Comparison of ENCODE assay signal across 8 mouse cellular contexts in the genomic region with DNA sequence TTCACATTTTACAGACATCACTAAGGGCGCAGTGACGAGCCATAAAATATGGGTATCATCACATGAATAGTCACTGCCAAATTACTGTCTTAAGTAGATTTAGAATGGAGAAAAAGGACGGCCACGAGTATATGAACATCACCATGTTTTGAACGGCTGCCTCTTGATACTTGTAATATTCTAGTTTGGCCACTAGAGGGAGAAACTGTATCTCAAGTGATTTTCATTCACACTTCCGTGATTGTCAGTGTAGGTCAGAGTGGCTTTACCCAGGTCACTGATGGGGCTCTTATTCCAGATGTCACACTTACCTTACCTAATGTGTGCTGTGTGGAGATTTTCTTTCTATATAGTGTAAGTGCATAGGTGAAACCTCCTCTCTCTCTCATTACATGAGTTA. TPM values are rescaled to one million over a fixed set of nuclear protein-coding genes. Genes with fewer than 3 reads are reported as not detected.
DNase-seq lines count a peak whose midpoint lies in the region; ATAC-seq and TF ChIP-seq lines count a peak whose summit lies in the region.

No protein-coding gene starts in this region.

- 5% methylated on average over 6 of the region's 6 CpGs for WGBS in kidney, embryonic 16.5 days
- 5% methylated on average over 6 of the region's 6 CpGs for whole genome bisulfite sequencing in intestine, embryonic 15.5 days

- TF ChIP-seq CTCF in CH12.LX (conservative IDR thresholded peaks at IDR 0.05 in 1 of 2, IDR thresholded peaks at IDR 0.05 in 1 of 2; ENCODE audit: low read depth in 2 of 2, low read length in 2 of 2): peak; percentile 74

- peak; percentile 66 for TF ChIP-seq RAD21 in CH12.LX (IDR thresholded peaks at IDR 0.05; ENCODE audit: low read depth, low read length)

- ATAC-seq in kidney, embryonic 16.5 days (ENCODE audit: low FRiP score, low TSS enrichment): no peak
- no peak for ATAC-seq in intestine, embryonic 15.5 days
- ATAC-seq in erythroid progenitor cell, adult 5-6 weeks (replicated peaks; ENCODE audit: low FRiP score, poor library complexity, severe bottlenecking): no peak

- TF ChIP-seq POLR2A in CH12.LX (IDR thresholded peaks at IDR 0.05; ENCODE audit: low read depth, low read length): no peak

- no peak for TF ChIP-seq EP300 in CH12.LX (IDR thresholded peaks at IDR 0.05; ENCODE audit: low read length)

- H3K4me2 ChIP-seq in kidney, embryonic 16.5 days (replicated peaks; ENCODE audit: low read depth, low read length): no peak overlapping the region
- no peak overlapping the region for H3K4me2 ChIP-seq in CH12.LX (ENCODE audit: insufficient read depth, low read depth, poor library complexity, severe bottlenecking)
- no peak overlapping the region for H3K4me2 ChIP-seq in intestine, embryonic 15.5 days (replicated peaks)

- no peaks in the 10 kb centered on the region for H3K9me3 ChIP-seq in kidney, embryonic 16.5 days (ENCODE audit: low read length)
- no peaks in the 10 kb centered on the region for H3K9me3 ChIP-seq in CH12.LX (replicated peaks; ENCODE audit: low read length)
- H3K9me3 ChIP-seq in intestine, embryonic 15.5 days: no peaks in the 10 kb centered on the region

- H3K27me3 ChIP-seq in kidney, embryonic 16.5 days (ENCODE audit: insufficient read depth, low read length): no peaks in the 10 kb centered on the region
- H3K27me3 ChIP-seq in CH12.LX (replicated peaks): no peaks in the 10 kb centered on the region
- H3K27me3 ChIP-seq in intestine, embryonic 15.5 days (replicated peaks): no peaks in the 10 kb centered on the region

- no peaks in the 10 kb centered on the region for H3K36me3 ChIP-seq in kidney, embryonic 16.5 days (ENCODE audit: insufficient read depth, low read length)
- no peaks in the 10 kb centered on the region for H3K36me3 ChIP-seq in CH12.LX (replicated peaks in 1 of 2; ENCODE audit: control insufficient read depth in 1 of 2, insufficient read depth in 1 of 2, low read length in 1 of 2)
- no peaks in the 10 kb centered on the region for H3K36me3 ChIP-seq in intestine, embryonic 15.5 days

- no peak overlapping the region for H3K4me3 ChIP-seq in kidney, embryonic 16.5 days (ENCODE audit: low read length)
- no peak overlapping the region for H3K4me3 ChIP-seq in CH12.LX (replicated peaks in 1 of 3; ENCODE audit: low read depth in 2 of 3, low read length in 2 of 3, poor library complexity in 1 of 3)
- H3K4me3 ChIP-seq in intestine, embryonic 15.5 days (replicated peaks): no peak overlapping the region

- H3K4me1 ChIP-seq in kidney, embryonic 16.5 days (ENCODE audit: insufficient read depth, low read length): 0 out of 2 replicates have a peak, but pooled peaks cover 3% of the 10 kb centered on the region
- peaks cover 29 to 52% of the 10 kb centered on the region in 2 experiments for H3K4me1 ChIP-seq in CH12.LX (ENCODE audit: control insufficient read depth in 1 of 2, insufficient read depth in 2 of 2)
- 0 out of 2 replicates have a peak, but pooled peaks cover 8% of the 10 kb centered on the region for H3K4me1 ChIP-seq in intestine, embryonic 15.5 days (replicated peaks)

- H3K27ac ChIP-seq in kidney, embryonic 16.5 days (ENCODE audit: low read length): no peak overlapping the region
- no peak overlapping the region for H3K27ac ChIP-seq in CH12.LX (ENCODE audit: insufficient read depth, low read depth)
- no peak overlapping the region for H3K27ac ChIP-seq in intestine, embryonic 15.5 days

- in situ Hi-C loops in CH12.LX (cut with MboI; ENCODE audit: low pct_ligation_motif_present, low pct_unique_long_range_greater_than_20kb, low sequenced_read_pairs): loop anchor here (5.0 kb wide), 1 partner anchor 257 kb away; no protein-coding TSS in a partner anchor

- H3K9ac ChIP-seq in kidney, embryonic 16.5 days (replicated peaks; ENCODE audit: low read length): no peak overlapping the region
- no peak overlapping the region for H3K9ac ChIP-seq in CH12.LX (ENCODE audit: insufficient read depth, low read depth)
- no peak overlapping the region for H3K9ac ChIP-seq in intestine, embryonic 15.5 days

- no peaks in the 10 kb centered on the region for H3K79me2 ChIP-seq in CH12.LX (replicated peaks; ENCODE audit: control insufficient read depth, extremely low read depth, insufficient read depth, poor library complexity, severe bottlenecking)

- peak; percentile 59 for DNase-seq in kidney, adult 9 months
- DNase-seq in CH12.LX (ENCODE audit: extremely low read depth): peak; percentile 76
- DNase-seq in ZHBTc4 (ENCODE audit: low read depth, low spot score): peak; percentile 77
- DNase-seq in lung, postnatal 36 days: peak; percentile 53
- DNase-seq in right cerebral cortex, postnatal 25 days: no peak

- dilution Hi-C loops in CH12.LX (cut with MboI; ENCODE audit: extremely low pct_ligation_motif_present, extremely low pct_unique_long_range_greater_than_20kb, low sequenced_read_pairs): no loop called here

TF ChIP-seq in CH12.LX, 34 proteins besides CTCF, POLR2A, EP300 and RAD21:
- TF ChIP-seq ELF1 (IDR thresholded peaks at IDR 0.05; ENCODE audit: low read depth, low read length): peak; percentile 88
- TF ChIP-seq IRF4 (IDR thresholded peaks at IDR 0.05; ENCODE audit: low read depth, low read length): 0 out of 2 replicates have a peak, but pooled peaks have one; percentile 22
- TF ChIP-seq SMC3 (IDR thresholded peaks at IDR 0.05; ENCODE audit: low read depth, low read length): peak; percentile 48
- no peak for TF ChIP-seq USF2 (conservative IDR thresholded peaks at IDR 0.05; ENCODE audit: low read depth, low read length)

RNA-seq across cellular contexts. Expression of gene Cyp2u1, which starts 3.1 kb away (rescaled TPM):
- polyA plus RNA-seq in kidney, embryonic 16.5 days (2015; fragmentation: Nextera tagmentation; extraction: Ambion mirVana): 3.9 and 4.3 TPM in 2 replicates
- total RNA-seq in CH12.LX (2012; rRNA removed): 1.3 and 2.0 TPM in 2 replicates
- total RNA-seq in CH12.LX (2014; rRNA removed): 0.50 and 0.60 TPM in 2 replicates
- polyA plus RNA-seq in CH12.LX (2012; ENCODE audit: insufficient read length, low read depth): 0.52 and 0.54 TPM in 2 replicates
- polyA plus RNA-seq in intestine, embryonic 15.5 days (2015; fragmentation: Nextera tagmentation; extraction: Ambion mirVana): 6.4 and 7.7 TPM in 2 replicates
- total RNA-seq in erythroid progenitor cell, adult 5-6 weeks (2015; ENCODE audit: low replicate concordance): 1.7 TPM in 1 of 2 replicates, not detected in the other
- total RNA-seq in erythroid progenitor cell, adult 5-6 weeks (2017; ENCODE audit: low replicate concordance): not detected in 2 replicates

RNA-seq across cellular contexts. Expression of gene Hadh, which starts 28.0 kb away (rescaled TPM):
- polyA plus RNA-seq in kidney, embryonic 16.5 days (2015; fragmentation: Nextera tagmentation; extraction: Ambion mirVana): 132 and 150 TPM in 2 replicates
- total RNA-seq in CH12.LX (2012; rRNA removed) (46.9 and 49.5 TPM in 2 replicates), CH12.LX (2014; rRNA removed) (41.0 and 42.3 TPM in 2 replicates)
- polyA plus RNA-seq in CH12.LX (2012; ENCODE audit: insufficient read length, low read depth): 65.2 and 73.4 TPM in 2 replicates
- polyA plus RNA-seq in intestine, embryonic 15.5 days (2015; fragmentation: Nextera tagmentation; extraction: Ambion mirVana): 265 and 272 TPM in 2 replicates
- 9.6 and 17.3 TPM in 2 replicates for total RNA-seq in erythroid progenitor cell, adult 5-6 weeks (2015; ENCODE audit: low replicate concordance)
- 2.7 and 7.6 TPM in 2 replicates for total RNA-seq in erythroid progenitor cell, adult 5-6 weeks (2017; ENCODE audit: low replicate concordance)
